Mouse (Mus musculus) embryonic facial prominence, embryonic 12.5 days (tissue): ENCODE results near the gene Cd55b. TPM values are rescaled to one million over a fixed set of nuclear protein-coding genes. Genes with fewer than 3 reads are reported as not detected.
"Not testable (repeated sequence)": the region's sequence is repeated elsewhere in the genome, so short reads cannot be mapped to it uniquely, and the experiment has no call there.

Experiments
- ATAC-seq: fragments of 200-750 bp; cut with Nextera tagmentation; 2 replicates; pipeline ENCODE4 v1.8.0; 2017; ENCODE audit not compliant: insufficient number of reproducible peaks, insufficient read depth, low FRiP score, low TSS enrichment
- H3K27ac ChIP-seq: fragments of 300-500 bp; sonication (generic); 2 replicates; pipeline ENCODE4 v1.5.1; 2016; ENCODE audit warnings: mild to moderate bottlenecking
- H3K27me3 ChIP-seq: fragments of 300-500 bp; sonication (generic); 2 replicates; pipeline ENCODE4 v1.6.1; 2016; ENCODE audit warnings: mild to moderate bottlenecking, moderate library complexity
- H3K36me3 ChIP-seq: fragments of 300-500 bp; sonication (generic); 2 replicates; pipeline ENCODE4 v1.6.1; 2016; ENCODE audit warnings: mild to moderate bottlenecking
- H3K4me1 ChIP-seq: fragments of 300-500 bp; sonication (generic); 2 replicates; pipeline ENCODE4 v1.6.1; 2016
- H3K4me2 ChIP-seq: fragments of 300-500 bp; sonication (generic); replicated peaks from 2 replicates; pipeline ENCODE4 v1.6.1; 2016; ENCODE audit warnings: mild to moderate bottlenecking, moderate library complexity
- H3K4me3 ChIP-seq: fragments of 300-500 bp; sonication (generic); 2 replicates; pipeline ENCODE4 v1.5.1; 2016; ENCODE audit warnings: mild to moderate bottlenecking
- H3K9ac ChIP-seq: fragments of 300-500 bp; sonication (generic); 2 replicates; pipeline ENCODE4 v1.6.1; 2016; ENCODE audit warnings: mild to moderate bottlenecking, moderate library complexity
- H3K9me3 ChIP-seq: fragments of 300-500 bp; sonication (generic); 2 replicates; pipeline ENCODE4 v1.6.1; 2016; ENCODE audit warnings: mild to moderate bottlenecking, moderate library complexity
- WGBS: fragments of 180-500 bp; shearing (Covaris S2); methylation state at CpG from one replicate; pipeline ENCODE4 v1.1.7; 2016; 5-methylcytosine and 5-hydroxymethylcytosine counted together
- polyA plus RNA-seq: library from polyadenylated mRNA; unstranded; fragments of >200 nt; fragmentation: Nextera tagmentation; extraction: Ambion mirVana; gene quantifications from 2 replicates; pipeline ENCODE4 v1.2.1, GENCODE M21; 2016

Gene Cd55b
- not detected in 2 replicates for polyA plus RNA-seq

DNA sequence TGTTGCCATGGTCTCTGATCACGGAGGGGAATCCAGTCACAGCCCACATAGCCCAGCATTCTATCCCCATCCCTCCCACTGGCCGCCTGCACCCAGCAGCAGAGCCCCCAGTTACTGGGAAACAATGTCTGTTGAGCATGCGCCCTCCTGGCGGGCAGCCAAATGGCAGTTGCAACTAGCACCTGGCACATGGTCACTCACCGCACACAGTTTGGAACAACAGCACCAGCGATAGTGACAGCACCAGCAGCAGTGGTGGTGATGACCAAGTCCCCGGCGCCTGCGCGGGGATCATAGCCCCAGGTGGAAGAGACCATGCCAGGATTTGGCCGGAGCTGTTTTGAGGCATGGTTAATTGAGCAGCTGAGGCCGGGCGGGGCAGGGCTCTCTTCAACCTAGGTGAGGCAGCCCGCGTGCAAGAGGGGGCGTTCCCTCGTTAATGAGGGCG is at the start of gene Cd55b:
TSS of gene Cd55b (minus strand) at position 346 of the 448 bp plus-strand sequence.
- WGBS: 56% methylated on average over 18 of the region's 18 CpGs
- peak; percentile 48; the same call in 1 of the 2 replicates for ATAC-seq
- H3K36me3 ChIP-seq: no peaks in the 10 kb centered on the region
- no peak within 1 kb of the TSS for H3K9ac ChIP-seq
- H3K27me3 ChIP-seq: no peaks in the 10 kb centered on the region
- H3K9me3 ChIP-seq: no peaks in the 10 kb centered on the region
- H3K4me1 ChIP-seq: no peaks in the 10 kb centered on the region
- H3K27ac ChIP-seq: no peak within 1 kb of the TSS
- H3K4me2 ChIP-seq: no peak within 1 kb of the TSS
- no peak within 1 kb of the TSS for H3K4me3 ChIP-seq

DNA sequence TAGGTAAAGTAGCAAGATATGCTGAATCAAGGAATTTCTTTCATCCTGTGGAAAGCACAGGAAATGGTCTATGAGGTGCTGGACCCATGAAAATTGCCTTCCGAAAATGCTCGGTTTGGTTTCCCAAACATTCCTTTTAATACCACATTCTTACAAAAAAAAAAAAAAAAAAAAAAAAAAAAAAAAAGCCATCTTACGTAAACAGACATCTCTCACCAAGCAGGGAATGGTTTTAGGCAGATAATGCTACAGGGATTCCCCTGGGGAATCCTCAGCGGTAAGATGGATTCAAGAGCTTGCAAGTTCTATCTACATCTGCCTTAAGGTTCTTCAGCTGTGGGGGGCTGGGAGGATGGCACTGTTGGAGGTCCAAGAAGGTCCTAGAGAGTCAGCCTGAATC is 47.3 kb upstream of the Cd55b start:
- H3K36me3 ChIP-seq: no peaks in the 10 kb centered on the region
- H3K4me3 ChIP-seq: no peak overlapping the region
- H3K4me2 ChIP-seq: no peak overlapping the region
- ATAC-seq: no peak
- no peaks in the 10 kb centered on the region for H3K27me3 ChIP-seq
- H3K4me1 ChIP-seq: no peaks in the 10 kb centered on the region
- 81% methylated on average over 4 of the region's 4 CpGs for WGBS
- no peak overlapping the region for H3K27ac ChIP-seq
- H3K9me3 ChIP-seq: no peaks in the 10 kb centered on the region
- H3K9ac ChIP-seq: no peak overlapping the region

DNA sequence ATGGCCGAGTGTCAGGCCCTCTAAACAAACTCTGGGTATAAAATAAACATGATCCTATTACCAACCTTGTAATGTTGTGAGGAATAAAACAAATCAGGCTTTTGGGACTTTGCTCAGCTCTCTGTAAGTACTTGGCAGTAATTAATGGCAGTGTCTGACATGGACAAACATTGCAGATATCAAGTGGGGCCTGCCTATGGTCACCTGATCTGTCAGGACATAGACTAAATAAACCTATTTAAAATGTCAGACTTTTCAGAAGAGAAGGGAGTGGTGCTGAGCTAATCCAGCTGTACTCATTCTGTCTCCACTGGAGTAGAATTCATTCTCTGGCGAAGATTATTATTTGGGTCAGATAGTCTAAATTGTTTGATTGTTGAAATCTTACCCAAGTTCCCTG is 44.6 kb upstream of the Cd55b start:
- H3K9ac ChIP-seq: no peak overlapping the region
- no peaks in the 10 kb centered on the region for H3K9me3 ChIP-seq
- ATAC-seq: no peak
- H3K27me3 ChIP-seq: peaks cover 8% of the 10 kb centered on the region; the same call in 1 of the 2 replicates
- no peak overlapping the region for H3K4me3 ChIP-seq
- H3K27ac ChIP-seq: no peak overlapping the region
- no peaks in the 10 kb centered on the region for H3K4me1 ChIP-seq
- H3K36me3 ChIP-seq: no peaks in the 10 kb centered on the region
- H3K4me2 ChIP-seq: no peak overlapping the region
- WGBS: 49% methylated on average over 2 of the region's 2 CpGs

DNA sequence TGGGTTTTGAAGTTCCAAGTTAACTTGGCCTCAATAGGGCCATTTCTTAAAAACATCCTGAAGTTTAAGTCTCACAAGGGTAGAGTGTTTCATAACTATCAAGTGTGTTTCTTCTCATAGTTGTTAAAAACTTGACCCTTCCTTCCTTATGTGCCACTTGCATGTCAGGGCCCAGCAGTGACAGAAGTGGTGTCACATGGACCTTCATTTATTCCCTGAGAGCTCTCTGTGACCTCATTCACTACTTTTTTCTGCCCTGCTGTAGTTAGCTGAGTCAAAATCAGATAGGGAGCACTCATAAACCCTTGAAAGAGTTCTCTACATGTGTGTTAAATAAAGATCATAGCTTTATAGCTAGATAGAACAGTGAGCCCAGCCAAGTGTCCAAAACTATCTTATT is 41.4 kb upstream of the Cd55b start:
- no peaks in the 10 kb centered on the region for H3K9me3 ChIP-seq
- H3K27ac ChIP-seq: no peak overlapping the region
- peaks cover 8% of the 10 kb centered on the region; the same call in 1 of the 2 replicates for H3K27me3 ChIP-seq
- no peak overlapping the region for H3K4me2 ChIP-seq
- H3K4me1 ChIP-seq: no peaks in the 10 kb centered on the region
- H3K4me3 ChIP-seq: no peak overlapping the region
- no peaks in the 10 kb centered on the region for H3K36me3 ChIP-seq
- ATAC-seq: no peak
- no peak overlapping the region for H3K9ac ChIP-seq

GRCm38 (mm10) chr1:130462867-130463266 is 40.1 kb upstream of the Cd55b start:
- Histone ChIP-seq H3K36me3 (no peaks in the 10 kb centered on the region), H3K4me1 (no peaks in the 10 kb centered on the region), H3K27me3 (peaks cover 8% of the 10 kb centered on the region; the same call in 1 of the 2 replicates), H3K4me2 (peak overlapping the region; percentile 84), H3K27ac (no peak overlapping the region), H3K4me3 (peak overlapping the region; percentile 55), H3K9me3 (no peaks in the 10 kb centered on the region), H3K9ac (peak overlapping the region; percentile 55)
- ATAC-seq: peak; percentile 2; the same call in 1 of the 2 replicates
- 3% methylated on average over 4 of the region's 4 CpGs for WGBS

GRCm38 (mm10) chr1:130462084-130462861 is 39.5 kb upstream of the Cd55b start, which contains the start of gene Cd55:
Gene Cd55 (minus strand): TSS chr1:130462744.
- H3K4me3 ChIP-seq: peak within 1 kb of the TSS; percentile 55
- H3K9me3 ChIP-seq: no peaks in the 10 kb centered on the region
- H3K27ac ChIP-seq: no peak within 1 kb of the TSS
- WGBS: under 1% methylated on average over 45 of the region's 45 CpGs
- H3K27me3 ChIP-seq: peaks cover 8% of the 10 kb centered on the region; the same call in 1 of the 2 replicates
- H3K4me2 ChIP-seq: peak within 1 kb of the TSS; percentile 84
- ATAC-seq: peak; percentile 93
- peak within 1 kb of the TSS; percentile 55 for H3K9ac ChIP-seq
- H3K36me3 ChIP-seq: no peaks in the 10 kb centered on the region
- H3K4me1 ChIP-seq: no peaks in the 10 kb centered on the region

DNA sequence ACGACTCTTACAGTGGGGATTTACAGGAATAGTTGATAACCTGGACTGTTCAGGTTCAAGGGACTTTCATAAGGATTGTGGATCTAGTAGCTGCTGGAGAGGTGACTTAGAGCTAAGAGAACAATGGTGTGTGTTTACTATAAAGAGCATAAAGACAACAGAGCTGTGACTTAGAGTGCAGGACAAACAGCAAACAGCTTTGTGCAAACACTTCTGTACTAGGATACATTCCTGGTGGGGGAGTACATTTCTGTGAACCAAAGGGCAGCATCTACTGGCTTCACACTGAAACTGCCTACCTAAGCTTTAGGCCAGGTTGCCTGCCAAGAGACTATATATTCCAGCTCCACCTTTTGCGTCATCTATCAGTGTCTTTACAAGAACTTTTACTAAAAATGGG is 32.3 kb upstream of the Cd55b start:
- H3K27me3 ChIP-seq: no peaks in the 10 kb centered on the region
- H3K36me3 ChIP-seq: no peaks in the 10 kb centered on the region
- H3K4me1 ChIP-seq: no peaks in the 10 kb centered on the region
- H3K27ac ChIP-seq: no peak overlapping the region
- no peak overlapping the region for H3K4me3 ChIP-seq
- ATAC-seq: no peak
- H3K9ac ChIP-seq: no peak overlapping the region
- H3K9me3 ChIP-seq: no peaks in the 10 kb centered on the region
- H3K4me2 ChIP-seq: no peak overlapping the region
- WGBS: 86% methylated on average over 2 of the region's 2 CpGs

DNA sequence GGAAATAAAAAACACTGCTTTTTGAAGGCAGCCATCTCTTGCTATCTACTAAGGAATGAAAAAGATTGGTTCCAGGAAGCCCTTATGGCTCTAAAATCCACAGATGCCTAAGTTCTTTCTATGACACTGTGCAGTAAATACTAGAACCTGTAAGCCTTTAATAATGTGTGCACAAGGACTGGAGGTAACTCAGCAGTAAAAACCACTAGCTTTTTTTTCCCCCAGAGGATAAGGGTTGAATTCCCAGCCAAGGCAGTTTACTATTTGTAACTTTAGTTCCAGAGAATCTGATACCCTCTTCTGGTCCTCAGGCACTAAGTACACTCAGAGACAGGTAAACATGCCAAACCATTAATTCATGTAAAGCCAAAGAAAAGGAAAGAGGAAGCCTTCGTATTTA is 20.1 kb upstream of the Cd55b start:
- H3K4me1 ChIP-seq, ATAC-seq, H3K9me3 ChIP-seq, H3K4me2 ChIP-seq, H3K36me3 ChIP-seq, H3K9ac ChIP-seq, H3K27ac ChIP-seq, H3K27me3 ChIP-seq, H3K4me3 ChIP-seq: not testable (repeated sequence)
- 55% methylated on average over 1 of the region's 1 CpGs for WGBS

DNA sequence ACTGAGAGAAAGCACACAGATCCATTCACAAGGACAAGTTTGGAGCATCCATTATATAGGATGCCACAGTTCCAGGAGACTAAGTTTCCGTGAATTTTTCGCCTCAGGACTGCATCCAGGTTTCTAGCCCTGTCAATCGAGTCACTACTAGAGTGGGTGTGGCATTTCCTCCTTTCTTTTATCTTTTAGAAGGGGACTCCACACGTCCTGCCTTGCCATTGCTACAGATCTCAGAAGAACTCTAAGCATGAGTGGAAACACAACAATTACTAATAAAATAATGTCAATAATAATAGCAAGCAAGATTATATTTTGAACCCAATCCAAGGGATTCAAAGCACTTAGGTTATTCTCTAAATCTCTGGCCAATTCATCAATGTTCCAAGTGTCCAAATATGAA is 8.1 kb upstream of the Cd55b start:
- 79% methylated on average over 4 of the region's 4 CpGs for WGBS
- no peak overlapping the region for H3K4me3 ChIP-seq
- H3K27ac ChIP-seq: no peak overlapping the region
- ATAC-seq: no peak
- H3K9ac ChIP-seq: no peak overlapping the region
- H3K27me3 ChIP-seq: no peaks in the 10 kb centered on the region
- H3K4me1 ChIP-seq: no peaks in the 10 kb centered on the region
- H3K9me3 ChIP-seq: no peaks in the 10 kb centered on the region
- no peaks in the 10 kb centered on the region for H3K36me3 ChIP-seq
- H3K4me2 ChIP-seq: no peak overlapping the region

DNA sequence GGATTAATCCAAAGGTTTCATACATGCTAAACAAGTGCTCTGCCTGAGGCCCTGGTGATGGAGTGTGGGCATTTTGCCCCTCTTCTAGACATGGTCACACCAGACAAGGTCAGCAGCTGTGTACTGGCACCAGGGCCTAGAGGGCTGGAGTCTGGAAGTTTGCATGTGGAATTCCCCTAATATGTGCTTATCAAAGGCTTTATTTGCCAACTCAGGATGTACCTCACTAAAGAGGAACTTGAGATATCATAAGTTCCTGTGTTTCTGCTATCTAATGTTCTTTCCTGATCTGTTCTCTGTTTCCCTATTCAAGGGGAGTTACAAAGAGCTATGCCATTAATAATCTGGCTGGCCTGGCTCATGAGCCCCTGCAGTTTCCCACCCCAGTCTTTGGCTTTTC is 5.9 kb upstream of the Cd55b start:
- H3K36me3 ChIP-seq, H3K4me2 ChIP-seq, H3K9ac ChIP-seq, H3K27ac ChIP-seq, H3K4me1 ChIP-seq, H3K4me3 ChIP-seq, ATAC-seq, H3K27me3 ChIP-seq, H3K9me3 ChIP-seq: not testable (repeated sequence)

- 55% methylated on average over 3 of the region's 3 CpGs for WGBS
- not testable (repeated sequence) for H3K36me3 ChIP-seq, H3K4me2 ChIP-seq, H3K27me3 ChIP-seq, H3K4me1 ChIP-seq, H3K9me3 ChIP-seq, ATAC-seq, H3K4me3 ChIP-seq, H3K9ac ChIP-seq, H3K27ac ChIP-seq
Observed at GRCm38 (mm10) chr1:130427175-130427853, 4.5 kb upstream of the Cd55b start.

DNA sequence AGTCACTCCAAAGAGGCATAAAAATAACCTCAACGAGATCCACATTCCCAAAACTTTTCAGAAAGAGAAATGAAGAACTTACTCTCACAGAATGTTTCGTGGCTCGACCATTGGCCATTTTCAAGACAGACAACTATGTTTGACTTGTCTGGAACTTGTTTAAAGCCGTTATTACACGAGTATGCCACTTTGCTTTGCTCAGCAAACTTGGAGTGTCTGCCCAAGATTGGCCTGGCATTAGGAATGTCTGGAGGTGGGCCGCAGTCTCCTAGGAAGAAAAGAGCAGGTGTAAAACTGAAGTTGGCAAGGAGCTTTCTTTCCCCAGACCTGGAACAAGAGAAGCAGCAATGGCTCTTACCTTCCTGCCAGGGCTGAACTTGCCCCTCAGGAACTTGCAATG is 776 bp downstream of the Cd55b start:
- H3K27me3 ChIP-seq, H3K4me1 ChIP-seq, H3K9me3 ChIP-seq, ATAC-seq, H3K9ac ChIP-seq, H3K4me3 ChIP-seq, H3K36me3 ChIP-seq, H3K27ac ChIP-seq, H3K4me2 ChIP-seq: not testable (repeated sequence)
- WGBS: no CpG with 5 or more reads among the region's 6 CpGs
